Mouse (Mus musculus) hindbrain, embryonic 11.5 days (tissue): ENCODE measurements around the gene Dnttip1. TPM values are rescaled to one million over a fixed set of nuclear protein-coding genes. Genes with fewer than 3 reads are reported as not detected.
"Not testable (repeated sequence)": the region's sequence is repeated elsewhere in the genome, so short reads cannot be mapped to it uniquely, and the experiment has no call there.

Source experiments
- ATAC-seq: fragments of 200-750 bp; cut with Nextera tagmentation; 2 replicates; pipeline ENCODE4 v1.8.0; 2017; ENCODE audit warnings: mild to moderate bottlenecking, moderate TSS enrichment, moderate library complexity; ENCODE audit not compliant: low FRiP score
- DNase-seq: peaks from one replicate; pipeline ENCODE4 v3.0.0-alpha.2; 2015; ENCODE audit warnings: low spot score
- H3K27ac ChIP-seq: fragments of 300-500 bp; sonication (generic); 2 replicates; pipeline ENCODE4 v1.5.1; 2014; ENCODE audit warnings: mild to moderate bottlenecking, low read depth, low read length
- H3K27me3 ChIP-seq: fragments of 300-500 bp; sonication (generic); 2 replicates; pipeline ENCODE4 v1.6.1; 2014; ENCODE audit warnings: mild to moderate bottlenecking, low read length, moderate library complexity, mixed read lengths; ENCODE audit not compliant: control insufficient read depth, insufficient read depth
- H3K36me3 ChIP-seq: fragments of 300-500 bp; sonication (generic); 2 replicates; pipeline ENCODE4 v1.6.1; 2014; ENCODE audit warnings: mild to moderate bottlenecking, low read length, moderate library complexity, mixed read lengths; ENCODE audit not compliant: control insufficient read depth, insufficient read depth
- H3K4me1 ChIP-seq: fragments of 300-500 bp; sonication (generic); replicated peaks from 2 replicates; pipeline ENCODE4 v1.6.1; 2014; ENCODE audit warnings: low read length, mixed read lengths; ENCODE audit not compliant: control insufficient read depth, insufficient read depth
- H3K4me2 ChIP-seq: fragments of 300-500 bp; sonication (generic); replicated peaks from 2 replicates; pipeline ENCODE4 v1.6.1; 2014; ENCODE audit warnings: mild to moderate bottlenecking, low read depth, low read length
- H3K4me3 ChIP-seq: fragments of 300-500 bp; sonication (generic); 2 replicates; pipeline ENCODE4 v1.5.1; 2014; ENCODE audit warnings: low read depth, low read length
- H3K9ac ChIP-seq: fragments of 300-500 bp; sonication (generic); 2 replicates; pipeline ENCODE4 v1.6.1; 2014; ENCODE audit warnings: low read depth, low read length
- H3K9me3 ChIP-seq: fragments of 300-500 bp; sonication (generic); 2 replicates; pipeline ENCODE4 v1.6.1; 2016; ENCODE audit warnings: low read length; ENCODE audit not compliant: control insufficient read depth
- WGBS: fragments of 180-500 bp; shearing (Covaris S2); extraction: QIAGEN DNeasy Blood & Tissue Kit; methylation state at CpG from one replicate; pipeline ENCODE4 v1.1.7; 2014; 5-methylcytosine and 5-hydroxymethylcytosine counted together
- polyA plus RNA-seq: library from polyadenylated mRNA; unstranded; fragments of >200 nt; fragmentation: Nextera tagmentation; extraction: Ambion mirVana; gene quantifications from 2 replicates; pipeline ENCODE4 v1.2.1, GENCODE M21; 2014

The Dnttip1 gene
- polyA plus RNA-seq, 1 experiment from 2014 or later: 79.4 TPM

DNA sequence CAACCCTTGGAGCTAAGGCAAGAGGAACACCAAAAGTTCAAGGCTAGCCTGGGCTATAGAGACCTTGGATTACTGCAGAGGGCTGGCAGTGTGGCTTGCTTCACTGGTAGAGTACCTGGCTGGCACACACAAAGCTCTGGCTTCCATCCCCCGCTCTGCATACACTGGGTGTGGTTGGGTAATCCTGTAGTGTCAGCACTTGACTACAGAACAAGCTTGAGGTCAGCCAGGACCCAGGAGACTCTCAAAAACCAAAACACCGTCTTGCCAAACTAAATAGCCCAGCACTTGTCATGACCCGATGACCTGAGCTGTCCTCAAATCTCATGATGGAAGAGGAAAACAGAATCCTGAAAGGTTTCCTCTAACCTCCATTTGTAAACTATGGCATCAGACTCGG, 44.7 kb downstream of the Dnttip1 start:
- DNase-seq (no peak), ATAC-seq (no peak)
- Histone ChIP-seq H3K36me3 (peaks cover 2% of the 10 kb centered on the region; the same call in 1 of the 2 replicates), H3K4me3 (no peak overlapping the region), H3K4me1 (peaks cover 2% of the 10 kb centered on the region; the same call in 1 of the 2 replicates), H3K9ac (no peak overlapping the region), H3K27ac (no peak overlapping the region), H3K9me3 (no peaks in the 10 kb centered on the region), H3K4me2 (no peak overlapping the region), H3K27me3 (no peaks in the 10 kb centered on the region)
- 88% methylated on average over 4 of the region's 4 CpGs for WGBS

- 95% methylated on average over 18 of the region's 18 CpGs for WGBS
- H3K9ac ChIP-seq: no peak overlapping the region
- H3K4me2 ChIP-seq: no peak overlapping the region
- no peak overlapping the region for H3K27ac ChIP-seq
- H3K27me3 ChIP-seq: no peaks in the 10 kb centered on the region
- H3K4me1 ChIP-seq: no peaks in the 10 kb centered on the region
- peaks cover 2% of the 10 kb centered on the region; the same call in 1 of the 2 replicates for H3K36me3 ChIP-seq
- ATAC-seq: no peak
- no peaks in the 10 kb centered on the region for H3K9me3 ChIP-seq
- no peak overlapping the region for H3K4me3 ChIP-seq
- DNase-seq: no peak
Observed at GRCm38 (mm10) chr2:164791841-164792261, 46.1 kb downstream of the Dnttip1 start.

- H3K4me3 ChIP-seq: no peak overlapping the region
- no peak overlapping the region for H3K4me2 ChIP-seq
- whole genome bisulfite sequencing: 92% methylated on average over 12 of the region's 12 CpGs
- H3K9ac ChIP-seq: no peak overlapping the region
- ATAC-seq: no peak
- H3K27me3 ChIP-seq: no peaks in the 10 kb centered on the region
- H3K36me3 ChIP-seq: peaks cover 2% of the 10 kb centered on the region; the same call in 1 of the 2 replicates
- no peaks in the 10 kb centered on the region for H3K9me3 ChIP-seq
- H3K4me1 ChIP-seq: no peaks in the 10 kb centered on the region
- no peak overlapping the region for H3K27ac ChIP-seq
- no peak for DNase-seq
Observed at GRCm38 (mm10) chr2:164792400-164793190, 46.8 kb downstream of the Dnttip1 start.

DNA sequence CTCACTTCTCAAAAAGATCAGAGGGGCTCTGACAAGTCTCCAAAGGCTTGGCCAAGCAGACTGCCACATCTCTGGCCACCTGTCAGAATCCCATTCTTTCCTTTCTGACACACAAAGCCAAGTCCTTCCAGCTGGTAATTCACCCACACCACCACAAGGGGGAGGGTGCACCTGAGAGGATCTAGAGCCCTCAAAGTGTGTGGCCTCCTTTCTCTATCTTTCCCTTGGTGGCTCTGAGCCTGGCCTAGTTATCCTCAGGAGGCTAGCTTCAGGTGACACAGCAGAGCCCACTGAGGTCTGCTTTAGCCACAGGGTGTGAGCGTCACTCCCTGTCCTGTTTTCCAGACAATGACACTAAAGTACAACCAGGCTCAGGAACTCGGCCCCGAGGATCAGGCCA, 47.5 kb downstream of the Dnttip1 start:
- WGBS: 83% methylated on average over 3 of the region's 3 CpGs
- Histone ChIP-seq H3K4me1 (no peaks in the 10 kb centered on the region), H3K27me3 (no peaks in the 10 kb centered on the region), H3K9ac (no peak overlapping the region), H3K9me3 (no peaks in the 10 kb centered on the region), H3K4me2 (no peak overlapping the region), H3K4me3 (no peak overlapping the region), H3K36me3 (peaks cover 2% of the 10 kb centered on the region; the same call in 1 of the 2 replicates), H3K27ac (no peak overlapping the region)
- no peak for ATAC-seq
- peak; percentile 70 for DNase-seq

DNA sequence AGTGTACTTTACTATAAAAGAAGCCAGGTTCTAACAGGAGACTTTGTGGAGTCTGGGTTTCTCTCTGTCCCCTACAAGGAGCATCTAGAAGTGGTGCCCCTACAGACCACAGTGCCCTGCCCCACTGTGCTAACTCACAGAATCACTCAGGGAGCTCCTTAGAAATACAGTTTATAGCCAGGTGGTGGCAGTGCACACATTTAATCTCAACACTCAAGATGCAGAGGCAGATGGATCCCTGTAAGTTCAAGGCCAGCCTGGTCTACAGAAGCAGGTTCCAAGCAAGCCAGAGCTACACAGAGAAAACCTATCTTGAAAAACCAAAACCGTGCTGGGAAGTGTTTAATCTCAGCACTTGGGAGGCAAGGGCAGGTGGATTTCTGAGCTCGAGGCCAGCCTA, 48.0 kb downstream of the Dnttip1 start:
- H3K27ac ChIP-seq: no peak overlapping the region
- WGBS: 93% methylated on average over 2 of the region's 2 CpGs
- no peaks in the 10 kb centered on the region for H3K4me1 ChIP-seq
- no peak overlapping the region for H3K9ac ChIP-seq
- H3K27me3 ChIP-seq: no peaks in the 10 kb centered on the region
- ATAC-seq (no peak), DNase-seq (no peak)
- no peak overlapping the region for H3K4me2 ChIP-seq
- H3K4me3 ChIP-seq: no peak overlapping the region
- peaks cover 2% of the 10 kb centered on the region; the same call in 1 of the 2 replicates for H3K36me3 ChIP-seq
- H3K9me3 ChIP-seq: no peaks in the 10 kb centered on the region

GRCm38 (mm10) chr2:164794293-164794692, 48.5 kb downstream of the Dnttip1 start:
- Histone ChIP-seq H3K9me3 (no peaks in the 10 kb centered on the region), H3K9ac (no peak overlapping the region), H3K27me3 (no peaks in the 10 kb centered on the region), H3K36me3 (peaks cover 2% of the 10 kb centered on the region; the same call in 1 of the 2 replicates), H3K4me1 (no peaks in the 10 kb centered on the region), H3K4me2 (no peak overlapping the region), H3K27ac (no peak overlapping the region), H3K4me3 (no peak overlapping the region)
- peak; percentile 53; the same call in 1 of the 2 replicates for ATAC-seq
- DNase-seq: peak; percentile 86
- 40% methylated on average over 5 of the region's 5 CpGs for WGBS

- Histone ChIP-seq H3K36me3 (peaks cover 6% of the 10 kb centered on the region; the same call in 1 of the 2 replicates), H3K27ac (no peak overlapping the region), H3K27me3 (no peaks in the 10 kb centered on the region), H3K4me3 (no peak overlapping the region), H3K9ac (no peak overlapping the region), H3K4me2 (no peak overlapping the region), H3K9me3 (no peaks in the 10 kb centered on the region), H3K4me1 (no peaks in the 10 kb centered on the region)
- WGBS: 90% methylated on average over 4 of the region's 4 CpGs
- DNase-seq (no peak), ATAC-seq (no peak)
Observed at GRCm38 (mm10) chr2:164795868-164796267, 50.1 kb downstream of the Dnttip1 start.

- not testable (repeated sequence) for H3K27ac ChIP-seq, H3K9ac ChIP-seq, H3K4me1 ChIP-seq, H3K36me3 ChIP-seq, DNase-seq, H3K9me3 ChIP-seq, H3K27me3 ChIP-seq, ATAC-seq, H3K4me3 ChIP-seq, H3K4me2 ChIP-seq
- 88% methylated on average over 6 of the region's 6 CpGs for WGBS
Observed at GRCm38 (mm10) chr2:164798554-164798953, 52.8 kb downstream of the Dnttip1 start.
